Mouse (Mus musculus) hindbrain, embryonic 12.5 days (tissue): ENCODE results near the gene Tmod2. TPM values are rescaled to one million over a fixed set of nuclear protein-coding genes. Genes with fewer than 3 reads are reported as not detected.
"Not testable (repeated sequence)": the region's sequence is repeated elsewhere in the genome, so short reads cannot be mapped to it uniquely, and the experiment has no call there.

Experiments used
- ATAC-seq: fragments of 200-750 bp; cut with Nextera tagmentation; 2 replicates; pipeline ENCODE4 v1.8.0; 2017; ENCODE audit warnings: moderate TSS enrichment; ENCODE audit not compliant: low FRiP score
- H3K27ac ChIP-seq: fragments of 300-500 bp; sonication (generic); 2 replicates; pipeline ENCODE4 v1.5.1; 2016; ENCODE audit warnings: mild to moderate bottlenecking
- H3K27me3 ChIP-seq: fragments of 300-500 bp; sonication (generic); 2 replicates; pipeline ENCODE4 v1.6.1; 2016; ENCODE audit warnings: mild to moderate bottlenecking
- H3K36me3 ChIP-seq: fragments of 300-500 bp; sonication (generic); 2 replicates; pipeline ENCODE4 v1.6.1; 2016; ENCODE audit warnings: mild to moderate bottlenecking
- H3K4me1 ChIP-seq: fragments of 300-500 bp; sonication (generic); 2 replicates; pipeline ENCODE4 v1.6.1; 2016
- H3K4me2 ChIP-seq: fragments of 300-500 bp; sonication (generic); replicated peaks from 2 replicates; pipeline ENCODE4 v1.6.1; 2016; ENCODE audit warnings: mild to moderate bottlenecking
- H3K4me3 ChIP-seq: fragments of 300-500 bp; sonication (generic); 2 replicates; pipeline ENCODE4 v1.5.1; 2016; ENCODE audit warnings: mild to moderate bottlenecking
- H3K9ac ChIP-seq: fragments of 300-500 bp; sonication (generic); 2 replicates; pipeline ENCODE4 v1.6.1; 2016; ENCODE audit warnings: mild to moderate bottlenecking, moderate library complexity
- H3K9me3 ChIP-seq: fragments of 300-500 bp; sonication (generic); replicated peaks from 2 replicates; pipeline ENCODE4 v1.6.1; 2016; ENCODE audit warnings: mild to moderate bottlenecking
- WGBS: fragments of 180-500 bp; shearing (Covaris S2); methylation state at CpG from one replicate; pipeline ENCODE4 v1.1.7; 2016; 5-methylcytosine and 5-hydroxymethylcytosine counted together
- polyA plus RNA-seq: library from polyadenylated mRNA; unstranded; fragments of >200 nt; fragmentation: Nextera tagmentation; extraction: Ambion mirVana; gene quantifications from 2 replicates; pipeline ENCODE4 v1.2.1, GENCODE M21; 2016

Gene Tmod2
- polyA plus RNA-seq, 1 experiment from 2014 or later = 110 TPM

DNA sequence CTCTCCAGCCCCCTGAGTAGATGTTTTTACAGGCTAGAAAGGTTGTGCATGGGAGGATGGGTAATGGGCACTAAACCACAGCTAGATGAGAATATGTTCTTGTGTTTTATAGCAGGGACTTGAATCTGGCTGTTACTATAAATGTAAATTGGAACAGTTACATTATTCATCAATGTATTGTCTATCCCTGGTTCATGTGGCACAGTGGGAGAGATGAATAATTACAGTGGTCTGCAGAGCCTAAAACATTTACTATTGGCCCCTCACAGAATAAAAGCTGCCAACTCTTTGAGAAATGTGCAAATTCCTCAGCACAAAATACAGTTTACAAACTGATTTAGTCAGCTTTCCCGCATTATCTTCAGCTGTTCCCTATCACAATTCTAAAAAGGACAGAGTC is 74.7 kb downstream of the Tmod2 start:
- H3K36me3 ChIP-seq = 0 out of 2 replicates have a peak, but pooled peaks cover 4% of the 10 kb centered on the region
- 82% methylated on average over 1 of the region's 1 CpGs for WGBS
- no peak overlapping the region for H3K4me3 ChIP-seq
- H3K9ac ChIP-seq = no peak overlapping the region
- H3K4me2 ChIP-seq = no peak overlapping the region
- ATAC-seq = no peak
- H3K4me1 ChIP-seq = peaks cover 7% of the 10 kb centered on the region; the same call in 1 of the 2 replicates
- H3K9me3 ChIP-seq = no peaks in the 10 kb centered on the region
- no peak overlapping the region for H3K27ac ChIP-seq
- no peaks in the 10 kb centered on the region for H3K27me3 ChIP-seq

DNA sequence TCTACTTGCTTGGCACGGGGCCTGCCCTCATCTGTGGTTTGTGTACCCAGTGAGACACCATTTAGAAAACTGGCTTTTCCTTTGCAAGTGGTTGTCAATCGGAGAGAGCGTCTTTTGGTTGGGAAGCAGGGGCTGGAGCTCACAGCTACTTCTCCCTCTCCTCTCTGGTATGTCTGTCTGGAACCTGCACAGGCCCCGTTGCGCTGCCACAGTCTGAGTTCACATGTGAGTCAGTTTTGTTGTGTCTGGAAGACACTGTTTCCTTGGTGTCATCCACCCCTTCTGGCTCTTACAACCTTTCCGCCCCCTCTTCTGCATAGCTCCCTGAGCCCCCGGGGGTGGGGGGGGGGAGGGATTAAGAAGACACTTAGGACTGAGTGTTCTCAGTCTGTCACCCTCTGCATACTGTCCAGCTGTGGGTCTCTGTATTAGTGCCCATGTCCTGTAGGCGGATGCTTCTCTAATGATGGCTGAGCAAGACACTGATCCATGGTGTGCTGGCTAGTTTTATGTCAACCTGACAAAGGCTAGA is 76.6 kb downstream of the Tmod2 start:
- H3K9ac ChIP-seq = no peak overlapping the region
- no peak overlapping the region for H3K4me2 ChIP-seq
- peaks cover 9% of the 10 kb centered on the region; the same call in 1 of the 2 replicates for H3K36me3 ChIP-seq
- ATAC-seq = no peak
- no peaks in the 10 kb centered on the region for H3K9me3 ChIP-seq
- no peak overlapping the region for H3K4me3 ChIP-seq
- no peak overlapping the region for H3K27ac ChIP-seq
- H3K4me1 ChIP-seq = peaks cover 6% of the 10 kb centered on the region; the same call in 1 of the 2 replicates
- no peaks in the 10 kb centered on the region for H3K27me3 ChIP-seq
- WGBS = 96% methylated on average over 8 of the region's 8 CpGs

DNA sequence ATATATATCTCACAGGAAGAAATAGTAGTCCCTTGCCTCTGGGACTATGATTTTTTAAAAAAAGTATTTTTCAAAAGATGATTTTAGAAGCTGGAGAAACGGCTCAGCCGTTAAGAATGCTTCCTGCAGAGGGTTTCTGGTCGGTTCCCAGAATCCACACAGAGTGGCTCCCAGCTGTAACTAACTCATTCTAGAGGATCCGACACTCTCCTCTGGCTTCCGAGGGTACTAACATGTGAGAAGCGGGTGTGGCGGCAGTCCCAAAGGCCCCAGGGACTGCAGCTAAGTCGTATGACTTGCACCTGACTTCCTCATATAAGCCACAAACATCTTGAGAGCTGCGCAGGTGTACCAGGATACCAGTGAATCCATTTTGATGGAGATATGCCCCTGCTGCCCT is 78.1 kb downstream of the Tmod2 start:
- not testable (repeated sequence) for H3K9ac ChIP-seq, H3K27ac ChIP-seq, H3K27me3 ChIP-seq, H3K4me2 ChIP-seq, ATAC-seq, H3K4me3 ChIP-seq, H3K9me3 ChIP-seq, H3K4me1 ChIP-seq
- H3K36me3 ChIP-seq = peaks cover 18% of the 10 kb centered on the region; the same call in 1 of the 2 replicates
- 83% methylated on average over 9 of the region's 9 CpGs for WGBS

DNA sequence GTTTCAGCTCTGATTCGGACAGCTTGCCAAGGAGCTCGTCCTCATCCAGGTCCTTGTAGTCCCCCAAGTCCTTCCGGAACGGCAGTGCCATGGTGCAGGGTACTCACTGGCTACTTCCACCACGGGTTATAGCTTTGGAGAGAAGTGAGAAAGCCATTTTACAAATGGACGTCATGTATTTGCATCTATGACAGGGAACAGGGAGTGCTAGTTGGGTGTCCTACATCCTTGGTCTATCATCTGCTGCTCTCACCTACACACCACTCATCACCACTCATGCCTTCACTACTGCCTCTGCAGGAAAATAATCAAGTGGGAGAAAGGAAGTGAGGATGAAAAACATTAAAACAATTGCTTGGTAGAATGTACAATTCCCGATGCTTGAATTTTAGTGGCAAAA is 78.7 kb downstream of the Tmod2 start:
- 95% methylated on average over 7 of the region's 7 CpGs for WGBS
- H3K27me3 ChIP-seq = no peaks in the 10 kb centered on the region
- H3K36me3 ChIP-seq = peaks cover 24% of the 10 kb centered on the region; the same call in 1 of the 2 replicates
- H3K9me3 ChIP-seq = no peaks in the 10 kb centered on the region
- no peak overlapping the region for H3K27ac ChIP-seq
- H3K4me1 ChIP-seq = peaks cover 6% of the 10 kb centered on the region; the same call in 1 of the 2 replicates
- H3K9ac ChIP-seq = no peak overlapping the region
- no peak overlapping the region for H3K4me3 ChIP-seq
- H3K4me2 ChIP-seq = no peak overlapping the region
- ATAC-seq = no peak

DNA sequence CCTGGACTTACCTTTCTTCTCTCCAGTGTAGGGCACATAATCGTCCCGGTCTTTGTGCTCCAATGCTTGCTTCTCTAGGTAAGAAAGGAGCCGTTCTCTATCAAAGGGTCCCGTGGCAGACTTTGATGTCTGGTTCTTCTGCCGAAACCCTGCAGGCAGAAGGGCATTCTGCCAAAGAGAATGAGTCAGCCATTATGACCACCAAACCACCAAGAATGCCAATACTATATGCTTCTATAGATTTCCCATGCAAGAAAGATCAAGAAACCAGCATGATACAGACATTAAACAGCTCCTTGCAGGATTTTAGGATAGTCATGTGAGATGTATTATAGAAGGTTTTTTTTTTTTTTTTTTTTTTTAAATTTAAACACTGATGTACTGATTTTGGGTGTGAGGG is 81.8 kb downstream of the Tmod2 start:
- Histone ChIP-seq H3K27ac (no peak overlapping the region), H3K27me3 (no peaks in the 10 kb centered on the region), H3K4me1 (no peaks in the 10 kb centered on the region), H3K9me3 (no peaks in the 10 kb centered on the region), H3K9ac (no peak overlapping the region), H3K4me3 (no peak overlapping the region), H3K4me2 (no peak overlapping the region), H3K36me3 (peaks cover 19% of the 10 kb centered on the region; the same call in 1 of the 2 replicates)
- 86% methylated on average over 5 of the region's 5 CpGs for WGBS
- ATAC-seq = no peak

DNA sequence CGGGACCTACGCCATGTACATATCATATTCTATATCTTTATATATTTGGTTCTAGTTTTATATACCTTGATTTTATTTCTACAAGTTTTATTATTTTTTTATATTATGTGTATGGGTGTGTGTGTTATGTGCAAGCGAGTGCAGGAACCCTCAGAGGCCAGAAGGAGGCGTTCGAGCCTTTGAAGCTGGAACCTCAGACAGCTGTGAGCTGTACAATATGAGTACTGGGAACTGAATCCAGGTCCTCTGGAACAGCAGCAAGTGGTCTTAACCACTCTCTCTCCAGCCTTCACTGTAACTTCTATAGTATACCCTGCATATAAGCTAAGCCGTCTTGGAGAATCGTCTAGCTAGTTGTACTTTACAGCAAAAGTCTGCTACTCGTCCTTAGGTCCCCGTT is 83.0 kb downstream of the Tmod2 start:
- H3K36me3 ChIP-seq = peaks cover 19% of the 10 kb centered on the region; the same call in 1 of the 2 replicates
- no peak overlapping the region for H3K27ac ChIP-seq
- no peak for ATAC-seq
- no peak overlapping the region for H3K4me3 ChIP-seq
- H3K27me3 ChIP-seq = no peaks in the 10 kb centered on the region
- no peaks in the 10 kb centered on the region for H3K9me3 ChIP-seq
- 98% methylated on average over 9 of the region's 9 CpGs for WGBS
- H3K9ac ChIP-seq = no peak overlapping the region
- H3K4me1 ChIP-seq = no peaks in the 10 kb centered on the region
- no peak overlapping the region for H3K4me2 ChIP-seq

DNA sequence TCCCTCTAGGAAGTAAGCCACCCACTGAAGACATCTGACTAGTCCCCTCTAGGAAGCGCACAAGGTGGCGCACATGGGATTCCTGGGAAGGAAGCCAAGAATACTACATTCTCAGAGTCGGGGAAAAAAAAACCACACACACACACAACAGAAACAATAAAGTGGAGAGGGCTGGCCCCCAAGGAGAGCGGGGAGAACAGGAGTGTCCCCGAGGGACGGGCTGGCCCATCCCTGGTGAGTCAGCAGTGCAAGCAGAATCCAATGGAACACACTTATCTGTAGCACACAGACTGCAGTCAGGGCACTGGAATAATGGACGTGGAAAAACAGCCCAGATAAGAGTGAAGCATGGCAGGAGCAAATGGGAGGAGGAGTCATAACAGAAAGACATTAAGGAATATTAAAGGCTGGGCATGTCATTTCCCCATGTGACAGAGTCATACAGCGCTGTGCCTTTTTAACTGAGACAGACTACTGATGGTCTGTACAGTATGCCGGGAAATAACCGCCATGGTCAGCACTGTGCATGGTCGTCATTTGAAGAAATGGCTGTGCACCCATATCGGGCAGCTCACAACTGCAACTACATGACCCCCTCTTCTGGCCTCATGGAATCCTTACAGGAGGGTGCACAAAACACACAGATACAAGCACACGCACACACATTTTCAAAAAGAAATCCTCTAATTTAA is 83.6 kb downstream of the Tmod2 start:
- no peak overlapping the region for H3K9ac ChIP-seq
- no peaks in the 10 kb centered on the region for H3K4me1 ChIP-seq
- no peak overlapping the region for H3K27ac ChIP-seq
- WGBS = 90% methylated on average over 13 of the region's 13 CpGs
- H3K4me2 ChIP-seq = no peak overlapping the region
- H3K36me3 ChIP-seq = peaks cover 19% of the 10 kb centered on the region; the same call in 1 of the 2 replicates
- no peak; the same call in 1 of the 2 replicates for ATAC-seq
- no peaks in the 10 kb centered on the region for H3K27me3 ChIP-seq
- H3K9me3 ChIP-seq = no peaks in the 10 kb centered on the region
- no peak overlapping the region for H3K4me3 ChIP-seq

DNA sequence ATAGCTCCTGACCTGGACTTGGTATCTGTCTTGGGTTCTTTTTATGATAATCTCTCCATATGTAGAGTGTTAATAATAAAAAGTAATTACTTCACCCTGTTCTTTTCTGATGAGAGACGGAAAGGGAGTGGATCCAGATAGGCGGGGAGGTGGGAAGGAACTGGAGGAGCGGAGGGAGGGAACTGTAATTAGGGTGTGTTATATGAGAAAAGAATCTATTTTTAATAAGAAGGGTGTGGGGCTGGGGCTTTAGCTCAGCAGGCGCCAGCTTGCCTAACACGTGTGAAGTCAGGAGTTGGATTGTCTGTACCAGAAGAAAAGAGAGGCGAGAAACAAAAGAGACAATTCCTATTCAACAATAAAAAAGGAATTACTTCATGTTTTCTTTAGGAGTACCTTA is 87.5 kb downstream of the Tmod2 start:
- Histone ChIP-seq H3K27me3 (no peaks in the 10 kb centered on the region), H3K36me3 (peaks cover 11% of the 10 kb centered on the region; the same call in 1 of the 2 replicates), H3K27ac (no peak overlapping the region), H3K4me1 (no peaks in the 10 kb centered on the region), H3K9me3 (no peaks in the 10 kb centered on the region), H3K4me2 (no peak overlapping the region), H3K9ac (no peak overlapping the region), H3K4me3 (no peak overlapping the region)
- no peak for ATAC-seq
- 54% methylated on average over 6 of the region's 6 CpGs for WGBS

DNA sequence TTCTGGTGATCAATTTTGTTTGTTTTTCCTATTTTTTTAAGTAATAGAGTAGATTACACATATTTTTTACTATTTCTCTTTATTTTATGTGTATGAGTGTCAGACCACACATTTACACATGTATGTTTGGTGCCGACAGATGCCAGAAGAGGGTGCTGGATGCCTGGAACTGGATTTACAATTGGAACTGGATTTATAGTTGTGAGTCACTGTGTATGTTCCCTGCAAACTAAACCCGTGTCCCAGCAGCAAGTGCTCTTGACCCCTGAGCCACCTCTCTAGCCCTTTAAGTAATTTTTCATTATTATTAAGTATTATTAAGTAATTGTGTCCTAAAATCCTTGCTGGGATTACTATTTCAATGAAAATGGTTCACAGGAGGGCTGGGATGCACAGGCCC is 88.9 kb downstream of the Tmod2 start:
- H3K9me3 ChIP-seq = no peaks in the 10 kb centered on the region
- no peak for ATAC-seq
- H3K4me1 ChIP-seq = no peaks in the 10 kb centered on the region
- H3K27ac ChIP-seq = no peak overlapping the region
- WGBS = 78% methylated on average over 2 of the region's 2 CpGs
- H3K36me3 ChIP-seq = no peaks in the 10 kb centered on the region
- H3K4me2 ChIP-seq = no peak overlapping the region
- H3K4me3 ChIP-seq = no peak overlapping the region
- no peak overlapping the region for H3K9ac ChIP-seq
- H3K27me3 ChIP-seq = no peaks in the 10 kb centered on the region

DNA sequence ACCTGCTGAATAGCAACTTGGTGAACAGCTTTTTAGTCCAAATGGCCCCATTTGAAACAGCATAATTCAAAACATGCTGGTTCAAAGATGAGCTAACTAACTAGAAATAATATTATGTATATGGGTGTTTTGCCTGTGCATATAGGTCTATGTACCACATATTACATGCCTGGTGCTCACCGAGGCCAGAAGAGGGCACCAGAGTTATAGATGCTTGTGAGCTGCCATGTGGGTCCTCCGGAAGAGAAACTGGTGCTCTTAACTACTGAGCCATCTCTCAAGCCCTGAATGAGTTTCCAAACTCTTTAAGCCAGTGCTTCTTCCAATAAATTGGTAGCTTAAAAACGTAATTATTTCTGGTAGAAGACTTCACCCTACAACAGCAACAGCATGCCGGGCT is 89.3 kb downstream of the Tmod2 start:
- 54% methylated on average over 4 of the region's 4 CpGs for WGBS
- no peak for ATAC-seq
- Histone ChIP-seq H3K4me1 (no peaks in the 10 kb centered on the region), H3K36me3 (no peaks in the 10 kb centered on the region), H3K9ac (no peak overlapping the region), H3K4me3 (no peak overlapping the region), H3K9me3 (no peaks in the 10 kb centered on the region), H3K4me2 (no peak overlapping the region), H3K27me3 (no peaks in the 10 kb centered on the region), H3K27ac (no peak overlapping the region)

DNA sequence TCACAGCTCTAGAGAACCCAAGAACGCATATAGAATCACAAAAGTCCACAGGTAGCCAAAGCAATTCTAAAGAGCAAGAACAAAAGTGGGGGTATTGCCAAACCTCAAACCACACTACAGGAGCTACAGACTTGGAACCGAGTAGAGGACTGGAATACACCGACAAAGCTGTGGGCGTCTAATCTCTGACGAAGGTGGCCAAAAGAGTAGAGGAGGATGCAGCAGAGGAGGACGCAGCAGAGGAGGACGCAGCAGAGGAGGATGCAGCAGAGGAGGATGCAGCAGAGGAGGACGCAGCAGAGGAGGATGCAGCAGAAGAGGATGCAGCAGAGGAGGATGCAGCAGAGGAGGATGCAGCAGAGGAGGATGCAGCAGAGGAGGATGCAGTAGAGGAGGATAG is 90.2 kb downstream of the Tmod2 start:
- Histone ChIP-seq H3K4me1 (no peaks in the 10 kb centered on the region), H3K4me2 (no peak overlapping the region), H3K27me3 (no peaks in the 10 kb centered on the region), H3K36me3 (no peaks in the 10 kb centered on the region), H3K9ac (no peak overlapping the region), H3K4me3 (no peak overlapping the region), H3K27ac (no peak overlapping the region), H3K9me3 (no peaks in the 10 kb centered on the region)
- no peak for ATAC-seq
- 94% methylated on average over 8 of the region's 8 CpGs for WGBS

DNA sequence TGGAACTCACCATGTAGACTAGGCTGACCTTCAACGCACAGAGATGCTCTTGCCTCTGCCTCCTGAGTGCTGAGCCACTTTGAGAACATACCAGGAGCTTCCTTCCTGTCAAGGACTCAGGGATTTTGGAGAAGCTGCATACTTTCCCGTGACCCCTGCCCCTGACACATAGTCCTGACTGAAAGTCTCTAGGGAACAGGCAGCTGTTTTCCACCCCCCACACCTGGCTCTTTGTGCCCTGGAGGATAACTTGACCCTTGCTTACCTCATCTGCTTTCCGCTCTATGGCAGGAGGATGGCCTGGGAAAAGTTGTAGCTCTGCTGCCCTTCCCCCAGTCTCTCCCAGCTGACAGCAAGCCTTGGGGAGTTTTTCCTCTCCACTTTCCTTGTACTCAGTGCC is 93.4 kb downstream of the Tmod2 start:
- no peak overlapping the region for H3K4me3 ChIP-seq
- no peak overlapping the region for H3K4me2 ChIP-seq
- peaks cover 8% of the 10 kb centered on the region for H3K36me3 ChIP-seq
- no peaks in the 10 kb centered on the region for H3K27me3 ChIP-seq
- H3K27ac ChIP-seq = no peak overlapping the region
- WGBS = 68% methylated on average over 3 of the region's 3 CpGs
- no peak for ATAC-seq
- H3K9me3 ChIP-seq = no peaks in the 10 kb centered on the region
- no peak overlapping the region for H3K9ac ChIP-seq
- H3K4me1 ChIP-seq = no peaks in the 10 kb centered on the region
